10 mouse cellular contexts compared by ENCODE assay signal in genomic region chr13:45692440-45692839, GRCm38 (mm10).
DNase-seq lines count a peak whose midpoint lies in the region; TF ChIP-seq lines count a peak whose summit lies in the region.
"Had no signal": no experiment of that assay in that cellular context is flagged by ENCODE, and none has a peak within 500 bp of the region (broad histone marks: within the 10 kb centered on the region; RNA-seq: fewer than 3 reads in every experiment).

No protein-coding gene starts in this region.

- DNase-seq in cerebellum, adult 9-11 months, result peak; percentile 25
- no peak for DNase-seq in cerebellum, adult 9-10 months
- peak; percentile 16 for DNase-seq in ovary, postnatal 36 days (ENCODE audit: low spot score)
- DNase-seq in ovary, adult 18-20 months (ENCODE audit: low spot score), result no peak
- peak; percentile 47 for DNase-seq in kidney, adult 11 months
- no peak for DNase-seq in T-cell, adult 2 months (ENCODE audit: low spot score)
- no peak for DNase-seq in urinary bladder, adult 2 months (ENCODE audit: low spot score)
- DNase-seq: layer of hippocampus, postnatal 36 days had no signal

- H3K36me3 ChIP-seq in small intestine, adult 2 months (ENCODE audit: control insufficient read depth, insufficient read depth, low read length), result 0 out of 2 replicates have a peak, but pooled peaks cover 2% of the 10 kb centered on the region

- peak overlapping the region; percentile 27; the same call in 1 of the 2 replicates for H3K27ac ChIP-seq in small intestine, adult 2 months (ENCODE audit: insufficient read depth, low read depth, low read length)
- H3K27ac ChIP-seq: neural tube, embryonic 13.5 days had no signal

- H3K4me3 ChIP-seq in small intestine, adult 2 months (ENCODE audit: low read depth, low read length), result no peak overlapping the region
- H3K4me3 ChIP-seq: neural tube, embryonic 13.5 days had no signal

- no peaks in the 10 kb centered on the region for H3K27me3 ChIP-seq in small intestine, adult 2 months (ENCODE audit: control insufficient read depth, insufficient read depth, low read length)
- H3K27me3 ChIP-seq: neural tube, embryonic 13.5 days had no signal

- H3K4me1 ChIP-seq in small intestine, adult 2 months (ENCODE audit: control insufficient read depth, insufficient read depth, insufficient read length, low read length), result peaks cover 6% of the 10 kb centered on the region; the same call in 1 of the 2 replicates

- no peak for TF ChIP-seq CTCF in small intestine, adult 2 months (IDR thresholded peaks at IDR 0.05; ENCODE audit: extremely low read depth, insufficient read length, insufficient replicate concordance, low read depth, low read length)

- 27% methylated on average over 9 of the region's 9 CpGs for WGBS in small intestine, adult 2 months

- TF ChIP-seq POLR2A in small intestine, adult 2 months (IDR thresholded peaks at IDR 0.05; ENCODE audit: low read depth, low read length), result no peak

Comparison
In these comparisons a context has a peak if more than half of its experiments do, and no peak if none do; other contexts are left out.
1. DNase-seq: peak in cerebellum, adult 9-11 months (single experiment), ovary, postnatal 36 days (single experiment) and kidney, adult 11 months (single experiment); none in cerebellum, adult 9-10 months (single experiment), ovary, adult 18-20 months (single experiment), T-cell, adult 2 months (single experiment) and urinary bladder, adult 2 months (single experiment).